Mouse (Mus musculus) bone marrow macrophage, adult 2 months (primary cell): ENCODE measurements around the gene 4933430I17Rik.

Experiments used
- CTCF ChIP-seq: IDR thresholded peaks from 2 replicates; pipeline ENCODE4 v1.5.1; 2012; ENCODE audit warnings: low read depth, mild to moderate bottlenecking, low read length, moderate library complexity
- POLR2A ChIP-seq: IDR thresholded peaks from 2 replicates; pipeline ENCODE4 v1.6.1; 2012; ENCODE audit warnings: mild to moderate bottlenecking, low read depth, low read length, borderline replicate concordance

- TF ChIP-seq POLR2A (no peak), CTCF (no peak)
Observed at GRCm38 (mm10) chr4:62560963-62561629, 35.9 kb downstream of the 4933430I17Rik start.
